Mouse (Mus musculus) MEL (cell line): Measurements from ENCODE around the gene Gria3. TPM values are rescaled to one million over a fixed set of nuclear protein-coding genes. Genes with fewer than 3 reads are reported as not detected.
A peak's percentile ranks its signal among the peaks of the same experiment; 100 is the strongest.

ENCODE experiments used
- DNase-seq: peaks from one replicate; pipeline ENCODE4 v3.0.0; 2011; ENCODE audit warnings: low read depth, low spot score
- H3K27ac ChIP-seq: 2 replicates; pipeline ENCODE4 v1.5.1; 2012; ENCODE audit warnings: low read depth, mild to moderate bottlenecking, control low read depth, low read length, moderate library complexity; ENCODE audit not compliant: control insufficient read depth
- H3K27me3 ChIP-seq, 2 experiments: fragments of 150-350 bp in 1 of 2; sonication (generic) in 1 of 2; 2 replicates each; pipeline ENCODE4 v1.6.1; 2012; ENCODE audit warnings: low read length in 2 of 2, mild to moderate bottlenecking in 2 of 2, improper control_type of control experiment in 1 of 2, moderate library complexity in 1 of 2; ENCODE audit not compliant: insufficient read depth in 2 of 2, control insufficient read depth in 1 of 2
- H3K36me3 ChIP-seq, 2 experiments: 2 replicates each; pipeline ENCODE4 v1.6.1; 2012 to 2014; ENCODE audit warnings: low read length in 2 of 2, improper control_type of control experiment in 1 of 2, inconsistent platforms in 1 of 2, mild to moderate bottlenecking in 1 of 2; ENCODE audit not compliant: insufficient read depth in 2 of 2, control insufficient read depth in 1 of 2
- H3K4me1 ChIP-seq, 2 experiments: fragments of 150-350 bp in 1 of 2; sonication (generic) in 1 of 2; 2 replicates each; pipeline ENCODE4 v1.6.1; 2012; ENCODE audit warnings: low read length in 2 of 2, improper control_type of control experiment in 1 of 2, mild to moderate bottlenecking in 1 of 2; ENCODE audit not compliant: insufficient read depth in 2 of 2, control insufficient read depth in 1 of 2
- H3K4me3 ChIP-seq, 2 experiments: fragments of 150-350 bp in 1 of 2; sonication (generic) in 1 of 2; 2 replicates each; pipeline ENCODE4 v1.5.1; 2012; ENCODE audit warnings: low read depth in 2 of 2, low read length in 2 of 2, mild to moderate bottlenecking in 2 of 2, moderate library complexity in 2 of 2, control low read depth in 1 of 2, improper control_type of control experiment in 1 of 2; ENCODE audit not compliant: control insufficient read depth in 1 of 2, insufficient read depth in 1 of 2
- H3K79me2 ChIP-seq: 2 replicates; pipeline ENCODE4 v1.6.1; 2012; ENCODE audit warnings: mild to moderate bottlenecking, low read length, moderate library complexity; ENCODE audit not compliant: control insufficient read depth, poor library complexity, insufficient read depth
- H3K9ac ChIP-seq: 2 replicates; pipeline ENCODE4 v1.6.1; 2012; ENCODE audit warnings: low read depth, mild to moderate bottlenecking, control low read depth, low read length, moderate library complexity; ENCODE audit not compliant: control insufficient read depth, poor library complexity, severe bottlenecking
- H3K9me3 ChIP-seq: fragments of 150-350 bp; sonication (generic); replicated peaks from 2 replicates; pipeline ENCODE4 v1.6.1; 2012; ENCODE audit warnings: mild to moderate bottlenecking, low read length, improper control_type of control experiment, moderate library complexity; ENCODE audit not compliant: insufficient read depth
- BHLHE40 ChIP-seq: IDR thresholded peaks from 2 replicates; pipeline ENCODE4 v1.6.1; 2012; ENCODE audit warnings: low read depth, mild to moderate bottlenecking, inconsistent platforms, low read length, improper control_type of control experiment, borderline replicate concordance
- CTCF ChIP-seq, 3 experiments: IDR thresholded peaks in 2 of 3; conservative IDR thresholded peaks in 1 of 3; 2 replicates each; pipeline ENCODE4 v1.5.1; 2011 to 2012; ENCODE audit warnings: low read length in 3 of 3, low read depth in 2 of 3, mild to moderate bottlenecking in 2 of 3, improper control_type of control experiment in 1 of 3, inconsistent platforms in 1 of 3, mixed read lengths in 1 of 3, moderate library complexity in 1 of 3; ENCODE audit not compliant: control insufficient read depth in 1 of 3, insufficient read depth in 1 of 3, poor library complexity in 1 of 3, severe bottlenecking in 1 of 3
- ELF1 ChIP-seq: IDR thresholded peaks from 2 replicates; pipeline ENCODE4 v1.6.1; 2014; ENCODE audit warnings: low read depth, mild to moderate bottlenecking, inconsistent platforms, low read length, improper control_type of control experiment, moderate library complexity
- EP300 ChIP-seq, 2 experiments: IDR thresholded peaks; 2 replicates each; pipeline ENCODE4 v1.6.1; 2011; ENCODE audit warnings: improper control_type of control experiment in 2 of 2, low read length in 2 of 2, low read depth in 1 of 2, mild to moderate bottlenecking in 1 of 2
- ETS1 ChIP-seq: IDR thresholded peaks from 2 replicates; pipeline ENCODE4 v1.6.1; 2012; ENCODE audit warnings: low read depth, mild to moderate bottlenecking, inconsistent platforms, low read length, improper control_type of control experiment, moderate library complexity
- GATA1 ChIP-seq: IDR thresholded peaks from 2 replicates; pipeline ENCODE4 v1.6.1; 2011; ENCODE audit warnings: low read depth, low read length, improper control_type of control experiment
- KAT2A ChIP-seq: conservative IDR thresholded peaks from 2 replicates; pipeline ENCODE4 v1.6.1; 2012; ENCODE audit warnings: low read depth, low read length, improper control_type of control experiment, inconsistent platforms
- MAFK ChIP-seq: IDR thresholded peaks from 2 replicates; pipeline ENCODE4 v1.6.1; 2011; ENCODE audit warnings: low read depth, mild to moderate bottlenecking, low read length, improper control_type of control experiment, borderline replicate concordance
- MAX ChIP-seq: IDR thresholded peaks from 2 replicates; pipeline ENCODE4 v1.6.1; 2011; ENCODE audit warnings: low read length, improper control_type of control experiment
- MXI1 ChIP-seq: IDR thresholded peaks from 2 replicates; pipeline ENCODE4 v1.6.1; 2011; ENCODE audit warnings: mild to moderate bottlenecking, low read depth, low read length, improper control_type of control experiment
- NELFE ChIP-seq: IDR thresholded peaks from 2 replicates; pipeline ENCODE4 v1.6.1; 2011; ENCODE audit warnings: low read depth, low read length, improper control_type of control experiment
- NRF1 ChIP-seq: IDR thresholded peaks from 2 replicates; pipeline ENCODE4 v1.6.1; 2014; ENCODE audit warnings: low read depth, mild to moderate bottlenecking, inconsistent platforms, low read length, improper control_type of control experiment, moderate library complexity; ENCODE audit not compliant: poor library complexity, insufficient read depth, severe bottlenecking
- POLR2A ChIP-seq, 2 experiments: IDR thresholded peaks; 2 replicates each; pipeline ENCODE4 v1.6.1; 2011 to 2012; ENCODE audit warnings: low read length in 2 of 2, mild to moderate bottlenecking in 2 of 2, control low read depth in 1 of 2, improper control_type of control experiment in 1 of 2, low read depth in 1 of 2, moderate library complexity in 1 of 2; ENCODE audit not compliant: control insufficient read depth in 1 of 2, insufficient read depth in 1 of 2, poor library complexity in 1 of 2
- RCOR1 ChIP-seq: IDR thresholded peaks from 2 replicates; pipeline ENCODE4 v1.6.1; 2012; ENCODE audit warnings: low read depth, mild to moderate bottlenecking, inconsistent platforms, low read length, improper control_type of control experiment
- SIN3A ChIP-seq: IDR thresholded peaks from 2 replicates; pipeline ENCODE4 v1.6.1; 2012; ENCODE audit warnings: low read length, improper control_type of control experiment, inconsistent platforms
- TAL1 ChIP-seq: IDR thresholded peaks from 2 replicates; pipeline ENCODE4 v1.6.1; 2012; ENCODE audit warnings: mild to moderate bottlenecking, inconsistent platforms, low read length, moderate library complexity, mixed read lengths
- TBP ChIP-seq: IDR thresholded peaks from 2 replicates; pipeline ENCODE4 v1.8.0; 2011; ENCODE audit warnings: low read depth, low read length, improper control_type of control experiment
- TCF12 ChIP-seq: IDR thresholded peaks from 2 replicates; pipeline ENCODE4 v1.6.1; 2014; ENCODE audit warnings: low read depth, mild to moderate bottlenecking, inconsistent platforms, low read length, improper control_type of control experiment, moderate library complexity
- USF1 ChIP-seq: IDR thresholded peaks from 2 replicates; pipeline ENCODE4 v1.6.1; 2014; ENCODE audit warnings: low read depth, mild to moderate bottlenecking, inconsistent platforms, low read length, improper control_type of control experiment, moderate library complexity
- ZC3H11A ChIP-seq: IDR thresholded peaks from 2 replicates; pipeline ENCODE4 v1.6.1; 2012; ENCODE audit warnings: low read depth, mild to moderate bottlenecking, inconsistent platforms, low read length, improper control_type of control experiment
- ZNF384 ChIP-seq: IDR thresholded peaks from 2 replicates; pipeline ENCODE4 v1.6.1; 2012; ENCODE audit warnings: low read depth, mild to moderate bottlenecking, inconsistent platforms, low read length, improper control_type of control experiment
- polyA plus RNA-seq, 2 experiments: library from polyadenylated mRNA; stranded (reverse) in 1 of 2; unstranded in 1 of 2; fragments of >175 nt in 1 of 2; fragments of >200 nt in 1 of 2; gene quantifications; 2 replicates each; pipeline versions ENCODE4 v1.2.1 to v1.2.4; 2012; ENCODE audit warnings: low replicate concordance in 2 of 2, low read depth in 1 of 2; ENCODE audit not compliant: insufficient read length in 2 of 2, insufficient read depth in 1 of 2, missing spikeins in 1 of 2
- total RNA-seq: library from RNA; depleted of rRNA; stranded (reverse); fragments of 300-350 nt; gene quantifications from 2 replicates; pipeline ENCODE4 v1.2.3, GENCODE M21; 2012

Gria3 gene
- total and polyA plus RNA-seq, 3 experiments, result not detected

GRCm38 (mm10) chrX:41573079-41573478 is 172.4 kb downstream of the Gria3 start:
- DNase-seq, result no peak
- no peaks in the 10 kb centered on the region for H3K27me3 ChIP-seq
- peaks cover 0 to 1% of the 10 kb centered on the region in 2 experiments; a peak in 1 of 4 replicates for H3K36me3 ChIP-seq
- no peak overlapping the region for H3K27ac ChIP-seq
- TF ChIP-seq MAX, result no peak
- no peak for TF ChIP-seq GATA1
- no peak for TF ChIP-seq NRF1
- TF ChIP-seq TBP, result no peak
- no peak for TF ChIP-seq POLR2A (IDR thresholded peaks at IDR 0.05; ENCODE audit: control insufficient read depth in 1 of 2, insufficient read depth in 1 of 2, low read depth in 1 of 2, low read length in 2 of 2, poor library complexity in 1 of 2)
- no peak for TF ChIP-seq MAFK
- TF ChIP-seq ELF1, result no peak
- TF ChIP-seq SIN3A, result no peak
- TF ChIP-seq NELFE, result no peak
- no peaks in the 10 kb centered on the region for H3K4me1 ChIP-seq
- no peak overlapping the region for H3K9ac ChIP-seq
- no peaks in the 10 kb centered on the region for H3K79me2 ChIP-seq
- H3K4me3 ChIP-seq, result no peak overlapping the region
- H3K9me3 ChIP-seq, result no peaks in the 10 kb centered on the region

GRCm38 (mm10) chrX:41578797-41579196 is 178.1 kb downstream of the Gria3 start:
- H3K9ac ChIP-seq, result no peak overlapping the region
- no peak overlapping the region for H3K27ac ChIP-seq
- peaks cover 0 to 2% of the 10 kb centered on the region in 2 experiments; a peak in 2 of 4 replicates for H3K36me3 ChIP-seq
- H3K9me3 ChIP-seq, result no peaks in the 10 kb centered on the region
- peak; percentile 69 for DNase-seq
- H3K79me2 ChIP-seq, result no peaks in the 10 kb centered on the region
- no peaks in the 10 kb centered on the region for H3K27me3 ChIP-seq
- no peak overlapping the region for H3K4me3 ChIP-seq
- TF ChIP-seq EP300 (IDR thresholded peaks at IDR 0.05; ENCODE audit: low read depth in 1 of 2, low read length in 2 of 2) (peak; percentile 51 to 67; a peak in 2 of 4 replicates), CTCF (IDR thresholded peaks at IDR 0.05 in 2 of 3, conservative IDR thresholded peaks at IDR 0.05 in 1 of 3; ENCODE audit: control insufficient read depth in 1 of 3, insufficient read depth in 1 of 3, low read depth in 2 of 3, low read length in 3 of 3, poor library complexity in 1 of 3, severe bottlenecking in 1 of 3) (no peak), TAL1 (peak; percentile 68), POLR2A (IDR thresholded peaks at IDR 0.05; ENCODE audit: control insufficient read depth in 1 of 2, insufficient read depth in 1 of 2, low read depth in 1 of 2, low read length in 2 of 2, poor library complexity in 1 of 2) (no peak), TBP (no peak), ZNF384 (no peak), ELF1 (no peak), GATA1 (peak; percentile 72), USF1 (no peak), ETS1 (0 out of 2 replicates have a peak, but pooled peaks have one; percentile 26), TCF12 (peak; percentile 48; the same call in 1 of the 2 replicates), BHLHE40 (peak; percentile 28; the same call in 1 of the 2 replicates), MXI1 (no peak), MAX (no peak), RCOR1 (peak; percentile 24; the same call in 1 of the 2 replicates), KAT2A (no peak), ZC3H11A (no peak)
- H3K4me1 ChIP-seq, result peaks cover 0 to 2% of the 10 kb centered on the region in 2 experiments; a peak in 1 of 4 replicates
